Mouse (Mus musculus): ENCODE data around the gene Anapc11. TPM values are rescaled to one million over a fixed set of nuclear protein-coding genes. Genes with fewer than 3 reads are reported as not detected.

Anapc11 gene
- polyA plus RNA-seq, 1 experiment from 2014 or later: 219 TPM

- ATAC-seq (ENCODE audit: insufficient number of reproducible peaks, insufficient read depth, low FRiP score, low TSS enrichment, low read depth): no peak
- H3K9me3 ChIP-seq: no peaks in the 10 kb centered on the region
- H3K36me3 ChIP-seq: peaks cover 40% of the 10 kb centered on the region
- 84% methylated on average over 3 of the region's 3 CpGs for WGBS
- H3K4me1 ChIP-seq: peaks cover 35% of the 10 kb centered on the region
- 0 out of 2 replicates have a peak overlapping the region, but pooled peaks have one; percentile 33 for H3K27ac ChIP-seq
- no peaks in the 10 kb centered on the region for H3K27me3 ChIP-seq
- no peak overlapping the region for H3K9ac ChIP-seq
- H3K4me3 ChIP-seq: no peak overlapping the region
- H3K4me2 ChIP-seq: no peak overlapping the region
Observed at GRCm38 (mm10) chr11:120576365-120576981, 21.7 kb upstream of the Anapc11 start.

GRCm38 (mm10) chr11:120577211-120578023, 20.8 kb upstream of the Anapc11 start:
- ATAC-seq (ENCODE audit: insufficient number of reproducible peaks, insufficient read depth, low FRiP score, low TSS enrichment, low read depth): no peak
- no peak overlapping the region for H3K4me3 ChIP-seq
- peaks cover 36% of the 10 kb centered on the region for H3K4me1 ChIP-seq
- peaks cover 39% of the 10 kb centered on the region for H3K36me3 ChIP-seq
- 0 out of 2 replicates have a peak overlapping the region, but pooled peaks have one; percentile 32 for H3K9ac ChIP-seq
- H3K9me3 ChIP-seq: no peaks in the 10 kb centered on the region
- 82% methylated on average over 7 of the region's 7 CpGs for WGBS
- H3K4me2 ChIP-seq: no peak overlapping the region
- H3K27ac ChIP-seq: 0 out of 2 replicates have a peak overlapping the region, but pooled peaks have one; percentile 4
- no peaks in the 10 kb centered on the region for H3K27me3 ChIP-seq

GRCm38 (mm10) chr11:120578024-120578693, 20.1 kb upstream of the Anapc11 start:
- Histone ChIP-seq H3K27me3 (no peaks in the 10 kb centered on the region), H3K9ac (0 out of 2 replicates have a peak overlapping the region, but pooled peaks have one; percentile 32), H3K4me3 (no peak overlapping the region), H3K27ac (0 out of 2 replicates have a peak overlapping the region, but pooled peaks have one; percentile 33), H3K36me3 (peaks cover 39% of the 10 kb centered on the region), H3K4me1 (peaks cover 36% of the 10 kb centered on the region), H3K4me2 (no peak overlapping the region), H3K9me3 (no peaks in the 10 kb centered on the region)
- 84% methylated on average over 10 of the region's 10 CpGs for WGBS
- no peak for ATAC-seq (ENCODE audit: insufficient number of reproducible peaks, insufficient read depth, low FRiP score, low TSS enrichment, low read depth)

GRCm38 (mm10) chr11:120578694-120579243, 19.5 kb upstream of the Anapc11 start:
- WGBS: 74% methylated on average over 11 of the region's 11 CpGs
- ATAC-seq (ENCODE audit: insufficient number of reproducible peaks, insufficient read depth, low FRiP score, low TSS enrichment, low read depth): no peak
- Histone ChIP-seq H3K9ac (peak overlapping the region; percentile 95; the same call in 1 of the 2 replicates), H3K9me3 (peaks cover under 1% of the 10 kb centered on the region; the same call in 1 of the 2 replicates), H3K4me2 (no peak overlapping the region), H3K4me3 (no peak overlapping the region), H3K36me3 (peaks cover 42% of the 10 kb centered on the region), H3K27ac (0 out of 2 replicates have a peak overlapping the region, but pooled peaks have one; percentile 33), H3K4me1 (peaks cover 36% of the 10 kb centered on the region), H3K27me3 (no peaks in the 10 kb centered on the region)

GRCm38 (mm10) chr11:120579316-120580107, 18.7 kb upstream of the Anapc11 start:
- Histone ChIP-seq H3K27me3 (no peaks in the 10 kb centered on the region), H3K4me1 (peaks cover 31% of the 10 kb centered on the region), H3K27ac (peak overlapping the region; percentile 92), H3K36me3 (peaks cover 50% of the 10 kb centered on the region), H3K4me3 (peak overlapping the region; percentile 87), H3K9ac (peak overlapping the region; percentile 95), H3K9me3 (peaks cover 4% of the 10 kb centered on the region; the same call in 1 of the 2 replicates), H3K4me2 (peak overlapping the region; percentile 98)
- ATAC-seq (ENCODE audit: insufficient number of reproducible peaks, insufficient read depth, low FRiP score, low TSS enrichment, low read depth): no peak
- 58% methylated on average over 15 of the region's 15 CpGs for WGBS

GRCm38 (mm10) chr11:120580190-120580589, 18.0 kb upstream of the Anapc11 start:
- H3K27ac ChIP-seq: peak overlapping the region; percentile 92
- peaks cover 4% of the 10 kb centered on the region; the same call in 1 of the 2 replicates for H3K9me3 ChIP-seq
- no peak for ATAC-seq (ENCODE audit: insufficient number of reproducible peaks, insufficient read depth, low FRiP score, low TSS enrichment, low read depth)
- peaks cover 55% of the 10 kb centered on the region for H3K36me3 ChIP-seq
- WGBS: 52% methylated on average over 7 of the region's 7 CpGs
- peak overlapping the region; percentile 95 for H3K9ac ChIP-seq
- peak overlapping the region; percentile 87 for H3K4me3 ChIP-seq
- no peaks in the 10 kb centered on the region for H3K27me3 ChIP-seq
- peak overlapping the region; percentile 98 for H3K4me2 ChIP-seq
- peaks cover 28% of the 10 kb centered on the region for H3K4me1 ChIP-seq

GRCm38 (mm10) chr11:120580871-120581331, 17.3 kb upstream of the Anapc11 start:
- no peak for ATAC-seq (ENCODE audit: insufficient number of reproducible peaks, insufficient read depth, low FRiP score, low TSS enrichment, low read depth)
- Histone ChIP-seq H3K27ac (peak overlapping the region; percentile 92), H3K36me3 (peaks cover 62% of the 10 kb centered on the region), H3K27me3 (no peaks in the 10 kb centered on the region), H3K4me3 (peak overlapping the region; percentile 87), H3K4me1 (peaks cover 28% of the 10 kb centered on the region), H3K9ac (peak overlapping the region; percentile 95), H3K4me2 (peak overlapping the region; percentile 98), H3K9me3 (peaks cover 4% of the 10 kb centered on the region; the same call in 1 of the 2 replicates)
- WGBS: under 1% methylated on average over 44 of the region's 44 CpGs

- H3K4me1 ChIP-seq: peaks cover 28% of the 10 kb centered on the region
- 5% methylated on average over 72 of the region's 75 CpGs for WGBS
- H3K9me3 ChIP-seq: peaks cover 4% of the 10 kb centered on the region; the same call in 1 of the 2 replicates
- peak; percentile 34; the same call in 1 of the 2 replicates for ATAC-seq (ENCODE audit: insufficient number of reproducible peaks, insufficient read depth, low FRiP score, low TSS enrichment, low read depth)
- no peaks in the 10 kb centered on the region for H3K27me3 ChIP-seq
- H3K9ac ChIP-seq: peak within 1 kb of the TSS; percentile 95
- H3K36me3 ChIP-seq: peaks cover 64% of the 10 kb centered on the region
- H3K27ac ChIP-seq: peak within 1 kb of the TSS; percentile 92
- H3K4me2 ChIP-seq: peak within 1 kb of the TSS; percentile 98
- peak within 1 kb of the TSS; percentile 87 for H3K4me3 ChIP-seq
Observed at GRCm38 (mm10) chr11:120581490-120582267, 16.5 kb upstream of the Anapc11 start, which contains the start of gene Arhgdia. Arhgdia (minus strand) TSS chr11:120581624.

GRCm38 (mm10) chr11:120582268-120582981, 15.8 kb upstream of the Anapc11 start:
- H3K9ac ChIP-seq: peak overlapping the region; percentile 95
- 83% methylated on average over 8 of the region's 8 CpGs for WGBS
- ATAC-seq (ENCODE audit: insufficient number of reproducible peaks, insufficient read depth, low FRiP score, low TSS enrichment, low read depth): no peak

More at GRCm38 (mm10) chr11:120582268-120582981, 15.8 kb upstream of the Anapc11 start:
- H3K4me1 ChIP-seq: peaks cover 28% of the 10 kb centered on the region
- H3K27ac ChIP-seq: peak overlapping the region; percentile 92
- peak overlapping the region; percentile 87 for H3K4me3 ChIP-seq
- H3K36me3 ChIP-seq: peaks cover 63% of the 10 kb centered on the region
- peak overlapping the region; percentile 98 for H3K4me2 ChIP-seq
- no peaks in the 10 kb centered on the region for H3K27me3 ChIP-seq
- peaks cover 4% of the 10 kb centered on the region; the same call in 1 of the 2 replicates for H3K9me3 ChIP-seq
